Mouse (Mus musculus) liver, postnatal 0 days (tissue): Measurements from ENCODE around the gene Cpsf4l.

Experiments used
- CTCF ChIP-seq: sonication (generic); IDR thresholded peaks from 2 replicates; pipeline ENCODE4 v1.5.1; 2016; ENCODE audit warnings: antibody characterized with exemption, low read depth
- EP300 ChIP-seq: IDR thresholded peaks from 2 replicates; pipeline ENCODE4 v1.6.1; 2016; ENCODE audit warnings: antibody characterized with exemption, low read depth, mild to moderate bottlenecking

DNA sequence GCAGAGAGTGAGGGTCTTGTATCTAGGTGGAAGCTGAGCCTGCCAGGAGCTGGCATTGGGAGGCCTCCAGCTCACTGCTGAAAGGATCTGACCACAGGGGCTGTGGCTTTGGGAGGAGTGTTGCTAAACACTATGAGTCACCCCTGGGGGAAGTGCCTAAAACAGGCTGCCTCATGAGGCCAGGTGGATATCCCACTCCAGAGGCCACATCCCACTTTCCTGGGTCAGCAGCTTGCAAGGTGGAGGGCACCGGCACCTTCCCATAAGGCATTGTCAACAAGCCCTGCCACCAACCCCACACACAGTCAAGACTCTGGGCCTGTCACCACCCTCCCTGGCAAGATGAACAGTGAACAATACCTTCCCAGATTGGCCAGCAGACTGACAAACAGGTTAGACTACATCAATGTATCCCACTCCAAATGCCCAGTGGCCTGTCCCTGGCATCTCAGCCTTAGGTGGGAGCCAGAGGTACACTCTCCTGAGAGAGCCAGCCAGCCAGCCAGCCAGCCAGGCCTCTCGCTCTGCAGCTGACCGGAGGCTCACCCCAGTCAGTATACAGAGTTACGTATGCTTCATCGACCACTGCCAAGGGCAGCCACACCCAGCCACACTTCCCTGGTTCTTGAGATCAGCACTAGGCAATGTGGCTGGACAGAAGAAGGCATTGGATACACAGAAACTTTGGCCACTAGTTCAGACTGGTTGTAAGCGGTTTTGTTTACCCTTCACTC is 24.0 kb upstream of the Cpsf4l start:
- TF ChIP-seq EP300: no peak
- TF ChIP-seq CTCF: no peak
